Mouse (Mus musculus): ENCODE data around the gene Sult4a1. TPM values are rescaled to one million over a fixed set of nuclear protein-coding genes. Genes with fewer than 3 reads are reported as not detected.

Sult4a1 gene
- total and polyA plus RNA-seq, 3 experiments, result 0.20 to 0.86 TPM; not detected in 1

- Histone ChIP-seq H3K4me1 (ENCODE audit: control insufficient read depth, insufficient read depth, low read length) (no peaks in the 10 kb centered on the region), H3K27ac (no peak overlapping the region), H3K36me3 (ENCODE audit: control insufficient read depth, insufficient read depth, low read length) (no peaks in the 10 kb centered on the region), H3K27me3 (ENCODE audit: control insufficient read depth, insufficient read depth, low read length) (no peaks in the 10 kb centered on the region), H3K4me3 (no peak overlapping the region), H3K79me2 (replicated peaks; ENCODE audit: control insufficient read depth, insufficient read depth, low read length) (no peaks in the 10 kb centered on the region), H3K9ac (ENCODE audit: low read depth, low read length) (no peak overlapping the region)
- intact Hi-C loops (cut with DNase I), result loop anchor here (10.0 kb wide), 2 partner anchors 388 to 418 kb away; no protein-coding TSS in a partner anchor
- TF ChIP-seq EP300 (IDR thresholded peaks at IDR 0.05; ENCODE audit: insufficient read depth, low read depth, low read length) (no peak), POLR2A (IDR thresholded peaks at IDR 0.05; ENCODE audit: insufficient read depth, low read depth, low read length) (no peak), CTCF (IDR thresholded peaks at IDR 0.05) (no peak)
- 86% methylated on average over 4 of the region's 4 CpGs for WGBS
- DNase-seq, result no peak
Measured at GRCm38 (mm10) chr15:84053240-84053639, 52.3 kb downstream of the Sult4a1 start.

DNA sequence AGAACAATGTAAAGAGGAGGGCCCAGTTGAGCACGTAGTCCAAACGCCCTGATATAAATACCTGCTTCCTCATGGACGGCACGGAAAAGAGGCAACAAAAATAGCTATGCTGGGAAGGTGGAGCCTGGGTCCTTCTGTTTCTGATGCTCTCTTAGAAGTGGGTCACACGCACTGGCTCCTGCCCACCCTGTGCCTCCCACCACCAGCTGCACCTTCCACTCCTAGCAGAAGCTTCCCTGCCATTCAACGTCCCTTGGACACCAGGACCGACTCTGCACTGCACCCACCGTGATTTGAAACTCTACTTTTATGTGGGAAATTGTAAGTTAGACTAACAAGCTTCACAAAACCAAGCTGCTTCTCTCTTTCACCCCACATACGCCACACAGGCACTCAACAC, 53.2 kb downstream of the Sult4a1 start:
- H3K27ac ChIP-seq, result no peak overlapping the region
- no peak overlapping the region for H3K4me3 ChIP-seq
- WGBS, result 61% methylated on average over 9 of the region's 9 CpGs
- TF ChIP-seq POLR2A (IDR thresholded peaks at IDR 0.05; ENCODE audit: insufficient read depth, low read depth, low read length) (no peak), CTCF (IDR thresholded peaks at IDR 0.05) (no peak), EP300 (IDR thresholded peaks at IDR 0.05; ENCODE audit: insufficient read depth, low read depth, low read length) (no peak)
- no peak overlapping the region for H3K9ac ChIP-seq (ENCODE audit: low read depth, low read length)
- H3K4me1 ChIP-seq (ENCODE audit: control insufficient read depth, insufficient read depth, low read length), result no peaks in the 10 kb centered on the region
- intact Hi-C loops (cut with DNase I), result loop anchor here (10.0 kb wide), 2 partner anchors 388 to 418 kb away; no protein-coding TSS in a partner anchor
- H3K79me2 ChIP-seq (replicated peaks; ENCODE audit: control insufficient read depth, insufficient read depth, low read length), result no peaks in the 10 kb centered on the region
- no peaks in the 10 kb centered on the region for H3K36me3 ChIP-seq (ENCODE audit: control insufficient read depth, insufficient read depth, low read length)
- H3K27me3 ChIP-seq (ENCODE audit: control insufficient read depth, insufficient read depth, low read length), result no peaks in the 10 kb centered on the region
- DNase-seq, result no peak

DNA sequence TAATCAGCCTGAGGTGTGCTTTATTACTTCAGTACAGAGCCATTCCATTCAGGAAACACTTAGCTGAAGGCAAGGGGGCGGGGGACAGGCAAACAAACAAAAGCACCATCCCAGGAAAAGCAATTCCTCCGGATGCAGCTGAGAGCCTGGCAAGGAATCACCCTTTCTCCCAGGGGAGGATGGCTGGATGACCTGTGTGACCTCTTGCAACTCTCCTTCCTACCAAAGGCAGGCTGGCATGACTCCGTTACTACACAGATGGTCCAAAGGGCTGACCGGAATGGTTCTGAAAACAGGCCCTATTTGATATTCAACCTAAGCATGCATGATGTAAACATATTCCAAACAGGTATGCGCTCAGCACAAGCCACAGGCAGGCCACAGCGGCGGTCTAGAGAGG, 56.0 kb downstream of the Sult4a1 start:
- intact Hi-C loops (cut with DNase I), result no loop called here
- TF ChIP-seq POLR2A (IDR thresholded peaks at IDR 0.05; ENCODE audit: insufficient read depth, low read depth, low read length), result no peak
- TF ChIP-seq CTCF (IDR thresholded peaks at IDR 0.05), result no peak
- no peak for TF ChIP-seq EP300 (IDR thresholded peaks at IDR 0.05; ENCODE audit: insufficient read depth, low read depth, low read length)
- no peaks in the 10 kb centered on the region for H3K27me3 ChIP-seq (ENCODE audit: control insufficient read depth, insufficient read depth, low read length)
- no peak overlapping the region for H3K9ac ChIP-seq (ENCODE audit: low read depth, low read length)
- no peaks in the 10 kb centered on the region for H3K4me1 ChIP-seq (ENCODE audit: control insufficient read depth, insufficient read depth, low read length)
- DNase-seq, result no peak
- WGBS, result 54% methylated on average over 7 of the region's 7 CpGs
- H3K36me3 ChIP-seq (ENCODE audit: control insufficient read depth, insufficient read depth, low read length), result no peaks in the 10 kb centered on the region
- H3K4me3 ChIP-seq, result no peak overlapping the region
- H3K79me2 ChIP-seq (replicated peaks; ENCODE audit: control insufficient read depth, insufficient read depth, low read length), result no peaks in the 10 kb centered on the region
- H3K27ac ChIP-seq, result no peak overlapping the region

- no peak overlapping the region for H3K9ac ChIP-seq (ENCODE audit: low read depth, low read length)
- WGBS, result 74% methylated on average over 6 of the region's 6 CpGs
- TF ChIP-seq EP300 (IDR thresholded peaks at IDR 0.05; ENCODE audit: insufficient read depth, low read depth, low read length), result no peak
- no peak for TF ChIP-seq POLR2A (IDR thresholded peaks at IDR 0.05; ENCODE audit: insufficient read depth, low read depth, low read length)
- no peak for TF ChIP-seq CTCF (IDR thresholded peaks at IDR 0.05)
Measured at GRCm38 (mm10) chr15:84045562-84045961, 60.0 kb downstream of the Sult4a1 start.

DNA sequence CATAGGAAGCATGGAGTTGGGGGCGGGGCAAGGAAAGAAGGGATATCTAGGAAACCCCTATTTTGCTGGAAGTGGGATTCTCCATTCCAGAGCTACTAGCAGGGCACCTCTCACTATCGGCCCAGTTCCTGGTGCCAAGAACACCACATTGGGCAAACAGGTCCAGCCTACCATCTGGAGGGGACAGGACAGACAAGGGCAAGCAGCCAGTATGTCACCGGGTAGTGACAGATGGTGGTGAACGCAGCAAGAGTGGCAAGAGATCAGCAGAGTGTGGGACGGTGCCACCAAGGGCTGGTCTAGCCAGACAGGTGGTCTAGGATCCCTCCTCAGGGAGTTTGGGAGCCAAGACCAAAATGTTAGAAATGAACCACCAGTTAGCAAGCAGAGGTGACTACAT, 68.5 kb downstream of the Sult4a1 start:
- H3K36me3 ChIP-seq (ENCODE audit: control insufficient read depth, insufficient read depth, low read length), result no peaks in the 10 kb centered on the region
- no peaks in the 10 kb centered on the region for H3K4me1 ChIP-seq (ENCODE audit: control insufficient read depth, insufficient read depth, low read length)
- no peak overlapping the region for H3K4me3 ChIP-seq
- no peaks in the 10 kb centered on the region for H3K79me2 ChIP-seq (replicated peaks; ENCODE audit: control insufficient read depth, insufficient read depth, low read length)
- no peak overlapping the region for H3K27ac ChIP-seq
- WGBS, result 76% methylated on average over 5 of the region's 5 CpGs
- H3K27me3 ChIP-seq (ENCODE audit: control insufficient read depth, insufficient read depth, low read length), result no peaks in the 10 kb centered on the region; the same call in 1 of the 2 replicates
- DNase-seq, result no peak
- no peak for TF ChIP-seq POLR2A (IDR thresholded peaks at IDR 0.05; ENCODE audit: insufficient read depth, low read depth, low read length)
- no peak for TF ChIP-seq EP300 (IDR thresholded peaks at IDR 0.05; ENCODE audit: insufficient read depth, low read depth, low read length)
- TF ChIP-seq CTCF (IDR thresholded peaks at IDR 0.05), result no peak
- no peak overlapping the region for H3K9ac ChIP-seq (ENCODE audit: low read depth, low read length)
- intact Hi-C loops (cut with DNase I), result no loop called here

More at GRCm38 (mm10) chr15:84045562-84045961, 60.0 kb downstream of the Sult4a1 start:
- DNase-seq, result no peak
- Histone ChIP-seq H3K36me3 (ENCODE audit: control insufficient read depth, insufficient read depth, low read length) (no peaks in the 10 kb centered on the region), H3K27me3 (ENCODE audit: control insufficient read depth, insufficient read depth, low read length) (no peaks in the 10 kb centered on the region), H3K4me3 (no peak overlapping the region), H3K27ac (no peak overlapping the region), H3K4me1 (ENCODE audit: control insufficient read depth, insufficient read depth, low read length) (no peaks in the 10 kb centered on the region), H3K79me2 (replicated peaks; ENCODE audit: control insufficient read depth, insufficient read depth, low read length) (no peaks in the 10 kb centered on the region)
- intact Hi-C loops (cut with DNase I), result no loop called here

Other genes starting within 250 kb of the Sult4a1 start
- gene Efcab6, start 40.4 kb downstream of the Sult4a1 start, total RNA-seq (2021), result not detected
- gene Efcab6, start 40.4 kb downstream of the Sult4a1 start, polyA plus RNA-seq (2012; rRNA removed), result 0.06 and 0.18 TPM in 2 replicates
- gene Pnpla5, start 17.4 kb upstream of the Sult4a1 start, total RNA-seq (2021), result not detected
- 0.15 TPM in 1 of 2 replicates, not detected in the other for gene Pnpla5, start 17.4 kb upstream of the Sult4a1 start, polyA plus RNA-seq (2012; rRNA removed)
- gene Pnpla3, start 62.1 kb upstream of the Sult4a1 start, total RNA-seq (2021), result 1 to 10 TPM; 1.1 to 3.8 TPM
- gene Pnpla3, start 62.1 kb upstream of the Sult4a1 start, polyA plus RNA-seq (2012; rRNA removed), result 26.2 and 30.1 TPM in 2 replicates
- 100 to 1,000 TPM; 258 to 289 TPM for gene Samm50, start 86.5 kb upstream of the Sult4a1 start, total RNA-seq (2021)
- gene Samm50, start 86.5 kb upstream of the Sult4a1 start, polyA plus RNA-seq (2012; rRNA removed), result 27.8 and 36.6 TPM in 2 replicates
- gene Parvb, start 126.3 kb upstream of the Sult4a1 start, total RNA-seq (2021), result 100 to 1,000 TPM in 1 of 2 experiments, 10 to 100 TPM in 1; 99.4 to 116 TPM
- gene Parvb, start 126.3 kb upstream of the Sult4a1 start, polyA plus RNA-seq (2012; rRNA removed), result 58.5 and 61.6 TPM in 2 replicates
- 1 to 10 TPM; 1.9 to 2.5 TPM for gene Parvg, start 218.3 kb upstream of the Sult4a1 start, total RNA-seq (2021)
- gene Parvg, start 218.3 kb upstream of the Sult4a1 start, polyA plus RNA-seq (2012; rRNA removed), result 1.3 and 1.5 TPM in 2 replicates

Measured in heart, adult 2 months (tissue).